Mouse (Mus musculus): ENCODE measurements around the gene Krt4. TPM values are rescaled to one million over a fixed set of nuclear protein-coding genes. Genes with fewer than 3 reads are reported as not detected.

The Krt4 gene
- polyA plus RNA-seq, 1 experiment from 2014 or later, result 0.19 TPM

DNA sequence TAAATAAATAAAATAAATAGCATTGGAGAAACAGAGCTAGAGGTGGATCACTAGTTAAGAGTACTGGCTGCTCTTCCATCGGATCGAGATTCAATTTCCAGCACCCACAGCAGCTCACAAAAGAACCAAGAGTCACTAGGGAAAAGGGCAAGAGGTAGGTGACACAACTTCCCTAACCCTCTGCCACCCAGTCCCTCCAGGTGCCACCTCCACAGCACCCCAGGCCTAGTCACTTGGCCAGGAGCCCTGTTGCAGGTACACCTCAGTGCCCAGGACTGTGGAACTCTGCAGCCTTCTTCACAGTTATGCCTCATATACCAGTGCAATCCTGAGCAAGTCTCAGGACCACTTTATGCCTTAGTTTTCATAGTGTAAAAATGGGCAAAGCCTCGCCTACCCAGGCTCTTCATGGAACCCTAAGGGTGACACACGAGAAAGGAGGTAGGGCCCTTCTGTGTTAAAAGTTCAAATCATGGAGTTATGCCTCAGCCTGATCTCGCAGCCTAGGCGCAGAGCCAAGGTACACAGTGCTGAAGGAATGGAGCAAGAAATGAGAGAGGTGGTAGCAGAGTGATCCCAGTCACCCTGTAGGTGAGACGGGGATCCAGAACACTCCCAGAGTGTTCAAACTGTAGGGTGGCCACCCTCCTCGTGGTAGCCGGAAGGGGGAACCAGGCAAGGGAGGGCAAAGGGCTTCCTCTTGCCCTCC, 14.2 kb upstream of the Krt4 start:
- ChIA-PET CTCF (interaction anchor here (1.3 kb wide), 1 partner anchor 9 kb away, joined by 3 read pairs; no protein-coding TSS in a partner anchor), POLR2A (interaction anchor here (0.6 kb wide), 1 partner anchor 112 kb away, joined by 3 read pairs; no protein-coding TSS in a partner anchor)
- DNase-seq (ENCODE audit: low read depth, low spot score) (peak; percentile 28), ATAC-seq (peak; percentile 33)
- in situ Hi-C loops (cut with MboI; ENCODE audit: low pct_unique_long_range_greater_than_20kb), result no loop called here
- no peak for TF ChIP-seq CTCF (IDR thresholded peaks at IDR 0.05)
- H3K27me3 ChIP-seq, result no peaks in the 10 kb centered on the region

DNA sequence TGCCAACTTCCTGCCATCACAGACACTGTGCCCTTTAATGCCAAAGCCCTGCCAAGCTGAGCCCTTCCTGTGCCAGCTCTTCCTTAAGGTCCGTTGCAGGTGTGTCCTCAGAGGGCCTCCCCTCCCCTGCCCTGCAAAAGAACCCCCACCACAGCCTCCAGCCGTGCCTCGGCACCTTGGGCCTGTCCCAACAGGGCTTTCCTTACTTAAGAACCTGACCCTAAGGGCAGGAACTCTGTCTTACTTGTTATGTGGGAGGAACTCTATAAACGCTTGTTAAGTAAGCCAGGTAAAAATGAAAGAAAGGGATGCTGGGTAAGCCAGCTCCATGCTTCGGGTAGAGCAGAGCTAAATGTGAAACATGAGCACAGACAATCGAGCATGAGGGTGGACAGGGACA, 8.5 kb upstream of the Krt4 start:
- in situ Hi-C loops (cut with MboI; ENCODE audit: low pct_unique_long_range_greater_than_20kb), result no loop called here
- no peak for DNase-seq (ENCODE audit: low read depth, low spot score)
- no peak for TF ChIP-seq CTCF (IDR thresholded peaks at IDR 0.05)
- ChIA-PET POLR2A (no interaction called here), CTCF (no interaction called here)
- no peaks in the 10 kb centered on the region for H3K27me3 ChIP-seq
- ATAC-seq, result no peak

DNA sequence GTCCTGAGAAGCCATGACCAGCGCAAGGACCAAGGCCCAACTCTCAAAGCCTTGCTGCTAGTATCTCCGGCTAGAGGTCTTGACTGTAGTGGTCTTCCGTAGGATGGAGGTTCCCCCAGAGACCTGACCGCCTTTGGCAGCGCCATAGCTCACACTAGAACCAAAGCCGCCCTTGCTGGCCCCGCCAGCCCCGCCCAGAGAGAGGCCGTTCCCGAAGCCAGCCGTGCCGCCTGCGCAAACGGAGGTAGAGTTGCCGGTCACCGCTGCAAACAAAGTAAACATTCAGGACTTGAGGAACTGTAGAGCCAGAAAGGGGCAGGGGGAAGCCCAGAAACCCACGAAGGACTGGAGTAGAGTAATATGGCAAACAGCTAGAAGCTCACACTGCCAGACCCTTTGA, 5.1 kb upstream of the Krt4 start:
- no peak for TF ChIP-seq CTCF (IDR thresholded peaks at IDR 0.05)
- in situ Hi-C loops (cut with MboI; ENCODE audit: low pct_unique_long_range_greater_than_20kb), result no loop called here
- no peak for ATAC-seq
- CTCF ChIA-PET, result interaction anchor here (1.1 kb wide), 1 partner anchor 9 kb away, joined by 3 read pairs; no protein-coding TSS in a partner anchor
- no peak for DNase-seq (ENCODE audit: low read depth, low spot score)
- no peaks in the 10 kb centered on the region for H3K27me3 ChIP-seq
- POLR2A ChIA-PET, result no interaction called here

DNA sequence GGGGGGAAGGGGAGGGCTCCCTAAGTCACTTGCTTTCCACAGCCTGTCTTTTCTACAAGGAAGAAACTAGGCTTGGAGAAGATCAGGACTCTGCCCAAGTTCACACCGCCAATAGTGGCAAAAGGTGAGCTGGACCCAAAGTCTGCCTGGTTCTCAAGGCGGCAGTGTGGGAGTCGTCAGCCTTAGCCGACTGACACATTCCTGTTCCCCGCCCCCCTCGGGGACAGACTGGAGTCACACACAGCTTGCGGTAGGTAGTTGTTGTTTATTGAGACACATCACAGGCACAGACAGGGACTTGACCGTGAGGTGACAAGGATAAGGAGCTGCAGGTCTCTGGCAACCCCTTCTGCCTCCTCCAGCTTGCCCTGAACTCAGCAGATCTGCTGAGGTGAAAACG, 4.6 kb upstream of the Krt4 start:
- H3K27me3 ChIP-seq, result no peaks in the 10 kb centered on the region
- ATAC-seq (no peak), DNase-seq (ENCODE audit: low read depth, low spot score) (no peak)
- in situ Hi-C loops (cut with MboI; ENCODE audit: low pct_unique_long_range_greater_than_20kb), result no loop called here
- no peak for TF ChIP-seq CTCF (IDR thresholded peaks at IDR 0.05)
- CTCF ChIA-PET, result no interaction called here
- POLR2A ChIA-PET, result no interaction called here

DNA sequence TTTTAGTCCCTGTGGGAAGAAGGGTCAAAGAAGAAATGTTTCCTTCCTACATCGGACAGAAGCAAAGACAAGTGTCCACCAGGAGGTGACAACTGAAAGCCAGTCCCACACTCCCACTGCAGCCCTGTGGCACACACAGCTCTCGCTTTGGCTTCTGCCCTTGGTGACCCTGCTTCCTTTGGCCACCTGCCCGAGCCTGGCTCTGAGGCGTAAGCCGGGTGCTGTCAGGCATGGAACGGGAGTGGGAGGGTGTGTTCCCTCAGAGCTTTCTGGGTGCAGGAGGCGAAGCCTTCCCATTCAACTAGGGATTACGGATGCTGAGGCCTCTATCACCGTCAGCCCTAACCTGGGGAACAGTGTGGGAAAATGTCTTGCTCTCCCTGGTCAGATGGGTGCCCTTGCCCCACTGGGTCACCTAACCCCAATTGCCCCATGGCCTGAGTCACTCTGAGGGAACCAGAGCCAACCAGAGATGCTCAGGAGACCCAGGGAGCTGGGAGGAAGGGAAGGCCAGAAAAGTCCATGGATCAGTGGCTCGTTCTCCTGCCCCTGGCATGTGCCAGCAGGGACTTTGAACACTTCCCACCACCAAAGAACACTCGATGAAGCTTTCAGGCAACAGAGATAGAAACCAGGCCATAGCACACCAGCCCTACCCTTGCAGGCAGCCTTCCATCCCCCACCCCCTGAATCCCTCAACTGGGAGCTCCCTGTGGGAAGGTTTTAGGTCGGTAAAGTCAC, 3.0 kb upstream of the Krt4 start:
- DNase-seq (ENCODE audit: low read depth, low spot score) (peak; percentile 50), ATAC-seq (peak; percentile 51)
- in situ Hi-C loops (cut with MboI; ENCODE audit: low pct_unique_long_range_greater_than_20kb), result no loop called here
- POLR2A ChIA-PET, result no interaction called here
- no peaks in the 10 kb centered on the region for H3K27me3 ChIP-seq
- TF ChIP-seq CTCF (IDR thresholded peaks at IDR 0.05), result no peak
- CTCF ChIA-PET, result interaction anchor here (1.1 to 3.0 kb wide), 6 partner anchors 22 to 154 kb away, joined by 3 to 8 read pairs (median 3); no protein-coding TSS in a partner anchor

DNA sequence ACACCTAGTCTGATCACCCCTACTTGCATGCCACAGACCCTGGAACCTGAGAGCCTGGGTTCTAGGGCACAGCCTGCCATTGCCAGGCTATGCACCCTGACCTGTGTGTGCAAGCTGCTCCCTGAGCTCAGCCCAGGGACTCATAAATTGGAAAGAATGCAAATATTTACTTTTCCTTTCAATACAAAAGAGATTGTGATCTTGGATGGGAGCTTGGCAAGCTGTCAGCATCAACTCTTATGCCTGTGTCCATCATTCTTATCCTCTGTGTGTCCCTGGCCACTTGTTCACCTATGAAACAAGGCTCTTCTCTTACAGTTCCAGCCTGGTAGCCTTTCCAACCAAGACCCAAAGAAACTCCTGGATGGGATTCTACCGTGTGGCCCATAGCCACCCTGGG, 506 bp upstream of the Krt4 start:
- ATAC-seq (no peak), DNase-seq (ENCODE audit: low read depth, low spot score) (no peak)
- in situ Hi-C loops (cut with MboI; ENCODE audit: low pct_unique_long_range_greater_than_20kb), result no loop called here
- CTCF ChIA-PET, result no interaction called here
- no peak for TF ChIP-seq CTCF (IDR thresholded peaks at IDR 0.05)
- no peaks in the 10 kb centered on the region for H3K27me3 ChIP-seq
- POLR2A ChIA-PET, result no interaction called here

DNA sequence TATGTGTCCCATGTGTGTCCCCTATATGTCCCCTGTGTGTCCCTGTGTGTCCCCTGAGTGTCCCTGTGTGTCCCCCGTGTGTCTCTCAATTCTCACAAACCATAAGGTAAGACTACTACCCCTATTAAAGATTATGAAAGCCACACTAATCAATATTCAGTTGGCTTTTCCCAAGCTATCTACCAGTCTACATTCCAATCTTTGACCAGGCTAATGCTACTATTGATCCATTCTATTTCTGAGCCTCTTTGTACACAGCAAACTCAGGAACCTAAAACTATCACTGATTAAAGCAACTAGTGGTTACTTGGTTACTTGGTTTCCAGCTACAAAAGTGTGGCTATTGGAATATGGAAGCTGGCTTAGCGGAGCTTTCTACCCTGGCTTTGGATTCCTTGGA, 2.2 kb downstream of the Krt4 start:
- no peak for TF ChIP-seq CTCF (IDR thresholded peaks at IDR 0.05)
- H3K27me3 ChIP-seq, result no peaks in the 10 kb centered on the region
- CTCF ChIA-PET, result interaction anchor here (1.1 to 1.2 kb wide), 2 partner anchors 20 to 35 kb away, joined by 3 read pairs; no protein-coding TSS in a partner anchor
- ATAC-seq, result no peak
- POLR2A ChIA-PET, result no interaction called here
- in situ Hi-C loops (cut with MboI; ENCODE audit: low pct_unique_long_range_greater_than_20kb), result no loop called here
- DNase-seq (ENCODE audit: low read depth, low spot score), result no peak

DNA sequence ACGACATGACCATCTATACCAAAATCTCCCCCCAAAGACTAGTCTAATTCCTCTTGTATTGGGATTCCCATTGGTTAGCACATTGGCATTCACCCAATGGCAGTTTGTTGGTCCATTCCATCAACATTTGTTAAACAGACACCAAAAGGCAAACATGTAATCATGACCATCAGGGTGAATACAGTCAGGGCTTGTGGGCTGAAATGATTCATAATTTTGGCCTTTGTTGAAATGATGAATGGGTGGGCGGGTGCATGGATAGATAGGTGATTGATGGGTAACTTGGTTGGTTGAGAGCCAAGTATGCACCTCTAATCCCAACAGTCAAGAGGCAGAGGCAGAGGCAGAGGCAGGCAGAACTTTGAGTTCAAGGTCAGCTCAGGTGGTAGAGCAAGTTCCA, 8.5 kb downstream of the Krt4 start:
- TF ChIP-seq CTCF (IDR thresholded peaks at IDR 0.05), result no peak
- ChIA-PET POLR2A (no interaction called here), CTCF (interaction anchor here (0.6 to 1.3 kb wide), 2 partner anchors 10 to 13 kb away, joined by 3 read pairs; no protein-coding TSS in a partner anchor)
- DNase-seq (ENCODE audit: low read depth, low spot score), result no peak
- peaks cover 8% of the 10 kb centered on the region for H3K27me3 ChIP-seq
- ATAC-seq, result no peak
- in situ Hi-C loops (cut with MboI; ENCODE audit: low pct_unique_long_range_greater_than_20kb), result no loop called here

DNA sequence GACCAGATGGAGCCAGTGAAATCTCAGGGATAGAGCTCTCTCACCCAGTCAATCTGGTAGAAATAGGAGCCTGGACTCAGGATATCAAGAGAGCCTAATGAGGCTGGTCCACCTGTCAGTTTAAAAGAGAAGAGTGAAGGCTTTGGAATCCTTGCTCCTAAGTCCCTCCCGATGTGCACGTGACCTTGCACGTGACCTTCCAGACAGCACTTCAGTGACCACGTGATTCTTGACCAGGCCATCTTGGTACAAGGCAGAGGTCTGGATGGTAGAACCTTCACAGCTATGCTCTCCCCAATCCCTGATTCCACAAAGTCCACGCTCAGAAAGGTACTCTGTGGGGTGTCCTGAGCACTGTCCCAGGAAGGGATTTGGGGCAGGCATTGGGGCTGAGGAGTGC, 19.7 kb downstream of the Krt4 start:
- peaks cover under 1% of the 10 kb centered on the region for H3K27me3 ChIP-seq
- TF ChIP-seq CTCF (IDR thresholded peaks at IDR 0.05), result no peak
- in situ Hi-C loops (cut with MboI; ENCODE audit: low pct_unique_long_range_greater_than_20kb), result no loop called here
- ATAC-seq (no peak), DNase-seq (ENCODE audit: low read depth, low spot score) (no peak)
- CTCF ChIA-PET, result no interaction called here
- POLR2A ChIA-PET, result interaction anchor here (0.6 to 1.3 kb wide), 3 partner anchors 34 to 1303 kb away, joined by 3 to 4 read pairs (median 3); no protein-coding TSS in a partner anchor

DNA sequence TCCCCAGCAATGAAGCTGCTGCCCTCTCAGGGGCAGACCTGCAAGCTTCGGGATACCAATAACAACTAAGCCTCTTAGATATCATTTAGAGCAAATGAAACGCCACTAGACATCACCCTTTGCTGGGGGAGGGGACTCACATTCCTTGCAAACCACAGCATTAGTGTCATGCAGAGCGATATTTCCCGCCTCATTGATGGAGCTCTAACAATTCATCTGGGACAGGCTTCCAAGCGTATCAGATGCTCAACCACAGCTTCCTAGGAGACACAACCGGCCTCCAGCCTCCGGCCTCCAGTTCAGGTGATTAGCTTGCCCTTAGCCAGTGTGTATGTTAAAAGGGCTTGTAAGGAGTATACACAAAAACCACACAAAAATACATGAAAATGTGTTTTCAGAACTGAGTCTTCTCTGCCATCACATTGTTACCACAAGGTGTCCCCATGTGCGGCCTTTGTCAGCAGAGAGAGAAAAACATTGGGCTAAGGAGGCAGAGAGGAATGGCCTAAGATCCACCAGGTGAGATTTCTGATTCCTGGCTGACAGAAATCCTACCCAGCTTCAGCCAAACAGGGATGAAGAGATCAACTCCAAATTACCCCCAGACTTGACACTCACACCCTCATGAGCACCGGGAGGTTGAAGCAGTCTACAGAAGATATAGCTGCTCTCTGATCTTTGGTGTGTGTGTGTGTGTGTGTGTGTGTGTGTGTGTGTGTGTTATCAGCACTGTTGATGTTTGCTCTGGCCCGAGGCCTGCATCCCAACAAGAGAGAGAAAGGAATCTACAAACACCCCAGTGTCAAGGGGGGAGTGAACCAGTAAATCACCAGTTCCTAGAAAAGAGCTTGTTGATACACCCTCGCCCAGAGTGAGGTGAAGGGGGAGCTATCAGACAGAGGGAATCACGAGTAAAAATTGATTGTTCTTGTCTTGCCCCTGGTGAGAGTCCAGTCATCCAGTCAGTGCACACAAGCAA, 22.1 kb downstream of the Krt4 start:
- TF ChIP-seq CTCF (IDR thresholded peaks at IDR 0.05), result peak; percentile 50
- H3K27me3 ChIP-seq, result peaks cover 4% of the 10 kb centered on the region

More for the DNA sequence above, 22.1 kb downstream of the Krt4 start:
- POLR2A ChIA-PET, result no interaction called here
- ATAC-seq (no peak), DNase-seq (ENCODE audit: low read depth, low spot score) (peak; percentile 7)
- in situ Hi-C loops (cut with MboI; ENCODE audit: low pct_unique_long_range_greater_than_20kb), result no loop called here
- CTCF ChIA-PET, result interaction anchor here (0.9 to 1.4 kb wide), 5 partner anchors 10 to 25 kb away, joined by 3 read pairs; no protein-coding TSS in a partner anchor
